Mouse (Mus musculus) intestine, embryonic 14.5 days (tissue): ENCODE data around the gene Olfr346. TPM values are rescaled to one million over a fixed set of nuclear protein-coding genes. Genes with fewer than 3 reads are reported as not detected.

ENCODE experiments used
- ATAC-seq: fragments of 200-750 bp; cut with Nextera tagmentation; replicated peaks from 2 replicates; pipeline ENCODE4 v1.8.0; 2017; ENCODE audit warnings: low read depth, moderate number of reproducible peaks, moderate TSS enrichment, moderate library complexity; ENCODE audit not compliant: low FRiP score, low TSS enrichment
- DNase-seq: peaks from one replicate; pipeline ENCODE4 v3.0.0-alpha.2; 2018; ENCODE audit warnings: low spot score
- H3K27ac ChIP-seq: fragments of 300-500 bp; sonication (generic); 2 replicates; pipeline ENCODE4 v1.5.1; 2014; ENCODE audit warnings: low read depth, mild to moderate bottlenecking, control low read depth
- H3K27me3 ChIP-seq: fragments of 300-500 bp; sonication (generic); replicated peaks from 2 replicates; pipeline ENCODE4 v1.6.1; 2014; ENCODE audit warnings: low read length, control low read depth; ENCODE audit not compliant: control insufficient read depth, insufficient read depth
- H3K36me3 ChIP-seq: fragments of 300-500 bp; sonication (generic); 2 replicates; pipeline ENCODE4 v1.6.1; 2014; ENCODE audit warnings: low read length, control low read depth; ENCODE audit not compliant: control insufficient read depth, insufficient read depth
- H3K4me1 ChIP-seq: fragments of 300-500 bp; sonication (generic); replicated peaks from 2 replicates; pipeline ENCODE4 v1.6.1; 2014; ENCODE audit warnings: low read length, control low read depth, mixed read lengths; ENCODE audit not compliant: control insufficient read depth, insufficient read depth
- H3K4me2 ChIP-seq: fragments of 300-500 bp; sonication (generic); 2 replicates; pipeline ENCODE4 v1.6.1; 2014; ENCODE audit warnings: low read length
- H3K4me3 ChIP-seq: fragments of 300-500 bp; sonication (generic); 2 replicates; pipeline ENCODE4 v1.5.1; 2014; ENCODE audit warnings: low read depth, low read length, control low read depth, mixed read lengths
- H3K9ac ChIP-seq: fragments of 300-500 bp; sonication (generic); 2 replicates; pipeline ENCODE4 v1.6.1; 2014; ENCODE audit warnings: mild to moderate bottlenecking, low read length
- H3K9me3 ChIP-seq: fragments of 300-500 bp; sonication (generic); 2 replicates; pipeline ENCODE4 v1.6.1; 2016; ENCODE audit warnings: low read length, control low read depth; ENCODE audit not compliant: control insufficient read depth
- WGBS: fragments of 180-500 bp; shearing (Covaris S2); extraction: QIAGEN DNeasy Blood & Tissue Kit; methylation state at CpG from one replicate; pipeline ENCODE4 v1.1.7; 2014; 5-methylcytosine and 5-hydroxymethylcytosine counted together
- polyA plus RNA-seq: library from polyadenylated mRNA; unstranded; fragments of >200 nt; fragmentation: Nextera tagmentation; extraction: Ambion mirVana; gene quantifications from 2 replicates; pipeline ENCODE4 v1.2.1, GENCODE M21; 2014

Olfr346 gene
- not detected in 2 replicates for polyA plus RNA-seq

DNA sequence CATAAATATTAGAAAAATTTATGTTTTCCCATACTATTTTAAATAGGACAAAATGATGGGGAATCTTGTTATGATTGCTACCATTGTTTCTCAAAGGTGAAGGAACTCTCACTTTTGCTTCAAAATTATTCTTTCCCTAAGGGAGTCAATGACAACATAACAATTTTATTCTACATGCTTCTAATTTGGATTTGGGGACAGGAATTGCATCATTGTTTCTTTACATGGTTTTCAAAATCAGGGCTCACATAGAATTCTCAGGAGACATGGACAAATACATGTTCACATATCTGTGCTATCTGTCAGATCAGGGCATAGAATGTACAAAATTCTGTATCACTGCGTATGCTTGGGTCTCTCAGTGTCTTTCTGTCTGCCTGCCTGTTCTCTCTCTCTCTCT, at the start of gene Olfr346:
Olfr346 (plus strand) TSS at position 301 of the 400 bp plus-strand sequence.
- no peak within 1 kb of the TSS for H3K4me3 ChIP-seq
- no peaks in the 10 kb centered on the region for H3K9me3 ChIP-seq
- H3K4me2 ChIP-seq = no peak within 1 kb of the TSS
- no peak for DNase-seq
- no peaks in the 10 kb centered on the region for H3K36me3 ChIP-seq
- ATAC-seq = no peak
- H3K4me1 ChIP-seq = no peaks in the 10 kb centered on the region
- H3K9ac ChIP-seq = no peak within 1 kb of the TSS
- H3K27me3 ChIP-seq = no peaks in the 10 kb centered on the region
- H3K27ac ChIP-seq = no peak within 1 kb of the TSS
- 96% methylated on average over 1 of the region's 1 CpGs for whole genome bisulfite sequencing

- no peaks in the 10 kb centered on the region for H3K27me3 ChIP-seq
- no peak within 1 kb of the TSS for H3K27ac ChIP-seq
- no peak within 1 kb of the TSS for H3K4me3 ChIP-seq
- WGBS = 68% methylated on average over 1 of the region's 1 CpGs
- H3K9ac ChIP-seq = no peak within 1 kb of the TSS
- H3K4me1 ChIP-seq = no peaks in the 10 kb centered on the region
- no peak for DNase-seq
- H3K9me3 ChIP-seq = no peaks in the 10 kb centered on the region
- H3K36me3 ChIP-seq = no peaks in the 10 kb centered on the region
- H3K4me2 ChIP-seq = no peak within 1 kb of the TSS
- no peak for ATAC-seq
Measured at GRCm38 (mm10) chr2:36639741-36640140, 45.8 kb upstream of the Olfr346 start, which contains the start of gene Olfr345. TSS of gene Olfr345 (plus strand) at chr2:36640041.

DNA sequence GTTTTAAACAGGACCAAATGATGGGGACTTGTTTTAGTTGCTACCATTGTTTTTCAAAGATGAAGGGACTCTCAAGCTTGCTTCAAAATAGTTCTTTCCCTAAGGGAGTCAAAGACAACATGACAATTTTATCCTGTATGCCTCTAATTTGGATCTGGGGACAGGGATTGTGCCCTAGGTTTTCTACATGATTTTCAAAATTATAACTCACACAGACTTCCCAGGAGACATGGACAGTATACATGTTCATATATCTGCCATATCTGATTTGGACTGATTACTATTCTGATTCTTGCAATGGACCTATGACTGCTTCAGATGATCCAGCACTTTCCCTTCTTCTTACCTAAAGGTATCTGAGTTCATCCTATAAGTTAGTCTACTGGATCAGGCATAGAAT, 46.0 kb downstream of the Olfr346 start, which contains the start of gene Olfr347:
Olfr347 (plus strand) TSS at position 301 of the 400 bp plus-strand sequence.
- H3K27ac ChIP-seq = no peak within 1 kb of the TSS
- H3K9ac ChIP-seq = no peak within 1 kb of the TSS
- no peaks in the 10 kb centered on the region for H3K27me3 ChIP-seq
- ATAC-seq (no peak), DNase-seq (no peak)
- no peak within 1 kb of the TSS for H3K4me2 ChIP-seq
- no peaks in the 10 kb centered on the region for H3K36me3 ChIP-seq
- no peaks in the 10 kb centered on the region for H3K9me3 ChIP-seq
- H3K4me1 ChIP-seq = no peaks in the 10 kb centered on the region
- H3K4me3 ChIP-seq = no peak within 1 kb of the TSS

GRCm38 (mm10) chr2:36736226-36736625, 50.6 kb downstream of the Olfr346 start:
- DNase-seq (no peak), ATAC-seq (no peak)
- Histone ChIP-seq H3K4me2 (no peak overlapping the region), H3K36me3 (no peaks in the 10 kb centered on the region), H3K4me1 (no peaks in the 10 kb centered on the region), H3K9me3 (no peaks in the 10 kb centered on the region), H3K27me3 (no peaks in the 10 kb centered on the region), H3K4me3 (no peak overlapping the region), H3K27ac (no peak overlapping the region), H3K9ac (no peak overlapping the region)
- 50% methylated on average over 3 of the region's 3 CpGs for WGBS

Other genes starting within 250 kb of the Olfr346 start
- not detected in 2 replicates for gene Olfr340, start 233.2 kb upstream of the Olfr346 start, polyA plus RNA-seq
- gene Olfr341, start 203.3 kb upstream of the Olfr346 start, polyA plus RNA-seq = not detected in 2 replicates
- gene Olfr342, start 160.8 kb upstream of the Olfr346 start, polyA plus RNA-seq = not detected in 2 replicates
- not detected in 2 replicates for gene Olfr344, start 119.1 kb upstream of the Olfr346 start, polyA plus RNA-seq
- gene Olfr345, start 45.7 kb upstream of the Olfr346 start, polyA plus RNA-seq = not detected in 2 replicates
- not detected in 2 replicates for gene Olfr347, start 46.1 kb downstream of the Olfr346 start, polyA plus RNA-seq
- gene Olfr348, start 98.5 kb downstream of the Olfr346 start, polyA plus RNA-seq = not detected in 2 replicates
- gene Olfr50, start 104.8 kb downstream of the Olfr346 start, polyA plus RNA-seq = not detected in 2 replicates
- not detected in 2 replicates for gene Olfr3, start 131.2 kb downstream of the Olfr346 start, polyA plus RNA-seq
- gene Olfr350, start 160.5 kb downstream of the Olfr346 start, polyA plus RNA-seq = not detected in 2 replicates
- gene Olfr351, start 176.9 kb downstream of the Olfr346 start, polyA plus RNA-seq = not detected in 2 replicates
- gene Olfr352, start 182.7 kb downstream of the Olfr346 start, polyA plus RNA-seq = not detected in 2 replicates
- gene Olfr353, start 207.1 kb downstream of the Olfr346 start, polyA plus RNA-seq = not detected in 2 replicates
- gene Olfr354, start 219.9 kb downstream of the Olfr346 start, polyA plus RNA-seq = not detected in 2 replicates
- gene Olfr355, start 243.1 kb downstream of the Olfr346 start, polyA plus RNA-seq = not detected in 2 replicates